Mouse (Mus musculus) thymus, postnatal 10 days (tissue): ENCODE measurements around the gene Doc2g.
A peak's percentile ranks its signal among the peaks of the same experiment; 100 is the strongest.

ENCODE experiments used
- DNase-seq, 2 experiments: peaks; one replicate each; pipeline ENCODE4 v3.0.0; 2021; ENCODE audit warnings: low spot score in 2 of 2

Doc2g gene

DNA sequence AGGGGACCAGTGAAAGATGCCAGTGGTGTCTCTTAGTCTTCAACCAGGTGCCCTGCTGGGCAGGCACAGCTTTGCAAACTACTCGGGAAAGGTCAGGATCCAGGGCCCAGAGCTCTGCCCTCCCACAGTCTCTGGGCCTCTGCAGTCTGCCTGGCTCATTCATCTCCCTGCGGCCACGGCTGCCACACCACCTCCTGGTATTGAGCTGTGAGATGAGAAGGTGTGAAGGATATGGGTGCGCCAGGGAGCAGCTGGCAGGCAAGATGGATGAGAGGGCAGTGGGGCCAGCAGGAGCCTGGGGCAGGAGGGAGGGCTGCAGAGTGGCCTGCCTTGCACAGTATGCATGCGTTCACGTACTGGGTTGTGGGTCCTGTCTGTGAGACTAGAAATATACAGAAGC, 12.3 kb upstream of the Doc2g start:
- DNase-seq: no peak

DNA sequence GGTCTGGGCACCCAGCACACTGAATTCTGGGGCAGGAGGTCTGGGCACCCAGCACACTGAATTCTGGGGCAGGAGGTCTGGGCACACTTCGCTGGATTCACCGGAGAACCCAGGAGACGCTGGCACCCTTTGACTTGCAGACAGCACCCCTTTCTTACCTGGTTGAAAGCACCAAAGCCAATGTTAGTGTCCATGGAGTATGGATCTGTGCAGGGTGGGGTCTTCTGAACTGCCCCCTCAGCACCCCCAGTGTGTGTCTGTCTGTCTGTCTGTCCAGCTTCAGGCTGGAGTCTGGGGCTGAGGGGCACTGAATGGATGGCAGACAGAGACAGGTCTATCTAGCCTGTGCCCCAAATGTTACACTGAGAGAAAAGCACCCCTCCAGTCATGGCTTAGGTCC, 11.6 kb upstream of the Doc2g start:
- DNase-seq: no peak

GRCm38 (mm10) chr19:3991966-3992365, 11.1 kb upstream of the Doc2g start:
- no peak for DNase-seq

GRCm38 (mm10) chr19:3992416-3992815, 10.7 kb upstream of the Doc2g start, which contains the start of gene Tbx10:
Tbx10 (plus strand) TSS chr19:3992752.
- DNase-seq: no peak

DNA sequence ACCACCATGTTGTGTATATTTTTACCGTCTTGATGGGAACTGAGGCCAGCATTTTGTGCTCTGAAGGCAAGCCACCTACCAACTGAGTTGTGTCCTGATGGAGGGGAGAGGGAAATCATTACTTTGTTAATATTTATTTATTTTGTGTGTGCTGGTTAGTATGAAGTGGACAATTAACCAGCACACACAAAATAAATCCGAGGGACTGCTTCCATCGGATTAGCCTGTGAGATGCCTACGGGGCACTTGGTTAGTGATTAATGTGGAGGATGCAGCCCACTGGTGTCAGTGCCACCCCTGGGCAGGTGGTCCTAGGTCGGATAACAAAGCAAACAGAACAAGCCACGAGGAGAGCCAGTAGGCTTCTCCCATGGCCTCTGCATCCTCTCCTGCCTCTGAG, 8.2 kb upstream of the Doc2g start:
- no peak for DNase-seq

- no peak for DNase-seq
Observed at GRCm38 (mm10) chr19:3995505-3995904, 7.6 kb upstream of the Doc2g start.

- DNase-seq: no peak
Observed at GRCm38 (mm10) chr19:3996106-3996505, 7.0 kb upstream of the Doc2g start.

- no peak for DNase-seq
Observed at GRCm38 (mm10) chr19:3996747-3997146, 6.4 kb upstream of the Doc2g start.

GRCm38 (mm10) chr19:3997231-3997630, 5.9 kb upstream of the Doc2g start:
- DNase-seq: no peak

DNA sequence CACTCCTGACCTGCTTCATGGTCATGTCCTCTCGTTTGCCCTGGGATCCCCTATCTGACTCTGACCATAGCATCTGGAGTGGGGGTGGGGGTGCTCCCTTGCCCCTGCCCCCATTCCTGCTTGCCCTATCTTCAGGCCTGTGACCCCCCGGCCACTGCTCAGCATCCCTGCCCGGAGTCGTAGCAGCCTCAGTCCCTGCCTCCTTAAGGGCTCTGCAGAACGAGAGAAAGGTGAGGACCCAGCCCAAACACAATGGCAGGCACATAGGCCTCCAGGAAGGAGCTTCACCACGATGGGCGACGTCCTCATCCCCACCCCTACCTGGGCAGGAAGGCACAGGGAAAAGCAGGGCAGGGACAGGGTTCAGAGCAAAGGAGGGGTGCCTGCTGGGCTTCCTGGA, 4.8 kb upstream of the Doc2g start:
- DNase-seq: no peak

DNA sequence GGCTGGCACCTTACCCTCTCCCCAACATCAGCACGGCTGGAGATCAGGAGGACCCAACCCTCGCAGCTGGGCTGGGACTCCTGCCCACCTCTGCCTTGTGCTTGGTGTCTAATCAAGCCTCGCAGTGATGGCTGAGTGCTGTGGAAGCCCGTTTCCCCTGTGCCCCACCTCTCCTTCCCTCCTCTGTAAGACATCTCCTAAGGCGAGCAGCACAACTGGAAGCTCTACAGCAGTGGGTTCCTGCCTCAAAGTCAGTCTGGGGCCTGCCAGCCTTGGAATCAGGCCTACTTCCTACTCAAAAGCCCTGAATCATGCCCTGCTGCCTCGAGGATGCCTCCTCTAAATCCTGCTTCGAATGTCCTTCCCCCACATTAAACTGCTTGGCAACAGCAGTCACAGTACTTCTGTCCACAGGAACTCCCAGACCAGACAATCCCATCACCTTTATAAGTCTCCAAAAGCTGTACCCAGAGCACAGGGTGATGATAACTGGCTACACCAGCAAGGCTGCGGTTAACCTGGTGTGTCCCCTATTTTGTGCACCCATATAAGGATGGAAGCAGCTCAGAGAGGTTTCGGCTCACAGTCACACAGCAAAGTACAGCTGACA, 3.9 kb upstream of the Doc2g start:
- no peak for DNase-seq

- DNase-seq: peak; percentile 92 to 96
Observed at GRCm38 (mm10) chr19:4000119-4000900, 2.8 kb upstream of the Doc2g start, which contains the start of the genes Nudt8 and Gm49405. Nudt8 (plus strand) TSS chr19:4000580. Gm49405 (plus strand) TSS chr19:4000626.

DNA sequence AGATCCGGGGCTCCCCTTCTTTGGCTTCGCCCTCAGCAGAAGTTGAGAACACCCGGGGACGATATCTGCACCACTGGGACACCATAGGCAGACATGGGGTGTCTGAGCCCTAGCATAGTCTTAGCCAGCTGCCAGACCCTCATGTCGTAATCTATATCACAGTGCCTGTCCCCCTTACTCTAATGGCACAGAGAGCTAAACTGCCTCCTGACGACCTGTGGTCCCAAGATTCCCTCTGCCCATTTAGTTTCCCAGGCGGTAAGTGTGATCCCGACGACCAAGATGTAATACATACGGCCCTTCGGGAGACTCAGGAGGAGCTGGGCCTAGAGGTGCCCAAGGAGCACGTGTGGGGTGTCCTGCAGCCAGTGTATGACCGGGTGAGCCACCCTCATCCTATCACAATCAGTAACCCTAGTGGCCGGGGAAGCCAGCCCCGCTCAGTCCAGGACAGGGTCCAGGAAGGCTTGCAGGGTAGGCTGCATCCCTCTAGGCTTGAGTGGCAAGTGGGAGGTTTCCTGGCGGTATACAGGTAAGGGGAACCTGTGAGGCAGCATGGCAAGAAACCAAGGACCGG, 2.1 kb upstream of the Doc2g start:
- no peak for DNase-seq

DNA sequence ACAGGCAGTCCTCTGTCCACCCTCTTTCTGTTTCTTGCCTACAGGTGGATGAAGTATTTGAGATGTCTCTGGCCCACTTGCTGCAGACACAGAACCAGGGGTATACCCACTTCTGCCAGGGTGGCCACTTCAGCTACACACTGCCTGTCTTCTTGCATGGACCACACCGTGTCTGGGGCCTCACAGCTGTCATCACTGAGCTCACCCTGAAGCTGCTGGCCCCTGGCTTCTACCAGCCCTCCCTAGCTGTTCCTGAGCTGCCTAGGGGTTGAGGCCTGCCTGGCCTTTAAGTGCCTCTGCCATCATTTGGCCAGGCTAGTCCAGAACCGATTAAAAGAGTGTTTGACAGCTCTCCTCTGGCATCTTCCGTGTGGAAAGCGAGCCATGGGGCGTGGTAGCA, 1.4 kb upstream of the Doc2g start:
- no peak for DNase-seq

DNA sequence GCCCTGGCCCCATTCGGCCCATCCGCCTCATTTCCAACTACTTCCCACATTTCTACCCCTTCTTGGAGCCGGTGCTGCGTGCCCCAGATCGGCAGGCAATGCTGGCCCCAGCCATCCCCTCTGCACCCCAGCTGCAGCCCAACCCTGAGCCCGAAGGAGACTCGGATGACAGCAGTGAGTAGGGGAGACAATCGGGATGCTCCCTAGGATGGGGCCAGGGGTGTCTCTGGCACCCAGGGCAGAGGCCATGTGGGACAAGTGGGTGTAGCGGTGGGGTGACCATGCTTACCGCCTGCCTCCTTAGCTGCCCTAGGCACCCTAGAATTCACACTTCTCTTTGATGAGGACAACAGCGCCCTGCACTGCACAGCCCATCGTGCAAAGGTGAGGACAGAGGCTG, 528 bp downstream of the Doc2g start:
- no peak for DNase-seq

DNA sequence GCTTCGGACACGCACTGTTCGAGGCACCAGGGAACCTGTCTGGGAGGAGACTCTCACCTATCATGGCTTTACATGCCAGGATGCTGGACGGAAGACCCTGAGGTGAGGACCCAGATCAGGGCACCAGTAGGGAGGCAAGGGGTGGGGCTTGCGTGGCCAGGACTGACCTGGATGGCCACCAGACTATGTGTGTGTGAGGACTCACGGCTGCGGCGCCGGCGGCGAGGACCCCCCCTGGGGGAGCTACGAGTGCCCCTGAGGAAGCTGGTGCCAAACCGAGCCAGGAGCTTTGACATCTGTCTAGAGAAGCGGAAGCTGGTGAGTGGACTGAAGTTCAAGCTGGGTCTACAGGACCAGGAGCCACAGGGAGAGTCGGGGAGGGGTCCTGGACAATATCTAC, 1.2 kb downstream of the Doc2g start:
- no peak for DNase-seq

- no peak for DNase-seq
Observed at GRCm38 (mm10) chr19:4005091-4005490, 2.0 kb downstream of the Doc2g start.

DNA sequence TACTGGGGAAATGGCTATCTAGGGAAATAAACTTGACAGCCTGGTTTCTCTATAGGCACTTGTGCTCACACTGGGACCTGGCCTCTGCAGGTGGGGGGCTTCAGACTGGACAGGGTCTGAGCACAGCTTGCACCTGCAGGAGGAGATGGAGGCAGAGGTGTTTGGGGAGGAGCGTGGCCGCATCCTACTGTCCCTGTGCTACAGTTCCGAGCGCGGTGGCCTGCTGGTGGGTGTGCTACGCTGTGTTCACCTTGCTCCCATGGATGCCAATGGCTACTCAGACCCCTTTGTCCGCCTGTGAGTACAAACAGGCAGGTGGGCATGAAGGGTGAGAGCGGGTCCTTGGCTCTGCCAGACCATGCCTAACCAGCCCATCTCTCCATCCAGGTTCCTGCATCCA, 2.9 kb downstream of the Doc2g start:
- no peak for DNase-seq

DNA sequence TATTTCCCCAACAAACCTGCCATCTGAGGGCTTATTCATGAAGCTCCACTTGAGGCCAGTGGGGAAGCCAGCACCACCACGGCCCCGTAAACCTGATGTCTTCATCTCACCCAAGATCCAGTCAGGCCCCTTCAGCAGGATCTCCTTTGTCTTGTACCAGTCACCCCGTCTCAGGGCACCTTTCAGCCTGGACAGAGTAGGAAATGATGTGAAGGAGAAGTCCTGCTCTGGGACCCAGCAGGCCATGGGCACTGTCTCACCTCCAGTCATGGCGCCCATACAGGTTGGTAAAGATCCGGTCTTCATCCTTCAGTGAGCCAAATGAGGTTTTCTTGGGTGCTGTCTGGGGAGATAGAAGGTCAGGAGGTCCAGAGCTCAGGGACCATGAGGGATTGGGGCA, 8.0 kb downstream of the Doc2g start:
- DNase-seq: no peak

DNA sequence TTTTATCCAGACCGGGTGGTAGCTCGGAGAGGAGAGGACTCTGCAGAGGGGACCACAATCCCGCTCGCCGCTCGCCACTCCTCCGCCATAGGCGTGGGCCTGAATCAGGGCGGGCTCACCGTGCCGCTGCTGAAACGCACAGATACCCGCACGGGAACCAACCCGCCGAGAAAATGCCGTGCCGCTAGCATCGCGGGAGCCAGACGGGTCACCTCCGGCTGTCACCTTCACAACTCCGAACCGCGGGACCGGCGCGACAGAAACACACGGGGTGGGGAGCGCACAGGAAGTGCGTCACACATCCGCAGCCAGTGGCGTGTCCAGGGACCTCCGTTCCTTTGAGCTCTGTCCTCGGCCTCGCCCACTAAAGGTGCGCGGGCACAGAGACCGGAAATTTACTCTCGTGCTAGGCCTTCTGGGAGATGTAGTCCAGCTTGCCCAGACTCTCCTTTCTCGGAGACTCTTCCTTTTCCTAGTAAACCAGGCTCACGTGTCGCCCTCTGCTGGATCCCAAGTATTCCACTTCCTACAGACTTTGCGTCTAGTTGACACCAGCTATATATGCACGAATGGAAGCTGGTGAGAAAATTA, 9.4 kb downstream of the Doc2g start, which contains the start of gene Ndufv1:
Gene Ndufv1 (minus strand): TSS at position 375 of the 591 bp plus-strand sequence.
- peak; percentile 90 to 96 for DNase-seq

- DNase-seq: no peak
Observed at GRCm38 (mm10) chr19:4013066-4013465, 10.0 kb downstream of the Doc2g start.

DNA sequence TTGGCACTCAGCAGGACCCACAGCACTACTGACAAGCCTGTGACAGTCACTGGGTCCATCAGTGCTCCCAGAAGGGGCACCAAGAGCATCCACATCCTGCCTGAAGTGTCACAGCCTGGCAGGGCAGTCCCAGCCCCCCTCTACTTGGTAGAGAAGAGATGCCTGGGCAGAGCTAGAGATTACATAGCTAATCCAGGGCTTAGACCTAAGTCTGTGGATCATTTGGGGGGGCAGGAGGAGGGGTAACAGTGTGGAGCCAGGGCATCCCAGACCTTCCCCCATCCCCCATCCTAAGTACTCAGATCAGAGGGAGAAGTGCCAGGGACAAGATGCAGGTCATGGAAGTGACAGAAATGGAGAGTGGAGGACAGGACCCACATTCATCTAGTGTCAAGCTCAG, 11.7 kb downstream of the Doc2g start:
- DNase-seq: no peak

DNA sequence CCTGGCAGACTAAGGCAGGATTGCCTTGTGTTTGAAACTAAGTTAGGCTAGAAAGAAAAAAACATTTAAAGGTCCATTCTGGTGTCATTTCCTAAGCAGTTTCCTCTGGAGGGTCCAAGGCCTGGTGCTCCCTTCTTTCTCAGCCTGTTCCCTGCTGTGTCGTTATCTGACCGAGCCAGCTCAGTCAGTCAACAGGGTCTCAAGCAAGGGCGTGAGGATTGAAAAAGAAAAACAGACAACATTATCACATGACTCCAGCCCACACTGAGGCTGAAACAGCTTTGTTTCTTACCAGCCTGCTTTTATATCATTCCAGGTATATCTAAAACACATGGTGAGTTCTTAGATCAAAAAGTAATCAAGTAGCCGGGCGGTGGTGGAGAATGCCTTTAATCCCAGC, 12.5 kb downstream of the Doc2g start:
- no peak for DNase-seq
